Mouse (Mus musculus): Measurements from ENCODE around the gene Ccdc61. TPM values are rescaled to one million over a fixed set of nuclear protein-coding genes. Genes with fewer than 3 reads are reported as not detected.

Ccdc61 gene
- polyA plus RNA-seq, 1 experiment: 4.4 TPM

GRCm38 (mm10) chr7:18848395-18848794, 61.8 kb downstream of the Ccdc61 start:
- H3K27ac ChIP-seq (replicated peaks; ENCODE audit: low read depth, low read length): no peak overlapping the region
- H3K4me3 ChIP-seq (ENCODE audit: insufficient read depth, low read depth, low read length): no peak overlapping the region
- H3K4me1 ChIP-seq (ENCODE audit: control insufficient read depth, insufficient read depth, insufficient read length, low read length): no peaks in the 10 kb centered on the region

- Histone ChIP-seq H3K27ac (replicated peaks; ENCODE audit: low read depth, low read length) (no peak overlapping the region), H3K4me3 (ENCODE audit: insufficient read depth, low read depth, low read length) (no peak overlapping the region), H3K4me1 (ENCODE audit: control insufficient read depth, insufficient read depth, insufficient read length, low read length) (peaks cover 2% of the 10 kb centered on the region; the same call in 1 of the 2 replicates)
These were observed 65.4 kb downstream of the Ccdc61 start for GRCm38 (mm10) chr7:18844811-18845210.

- Histone ChIP-seq H3K4me1 (ENCODE audit: control insufficient read depth, insufficient read depth, insufficient read length, low read length) (peaks cover 2% of the 10 kb centered on the region; the same call in 1 of the 2 replicates), H3K4me3 (ENCODE audit: insufficient read depth, low read depth, low read length) (peak overlapping the region; percentile 57), H3K27ac (replicated peaks; ENCODE audit: low read depth, low read length) (peak overlapping the region; percentile 90)
These were observed 69.0 kb downstream of the Ccdc61 start for GRCm38 (mm10) chr7:18841174-18841567.

Other genes starting within 250 kb of the Ccdc61 start
- not detected in 2 replicates for gene Psg20, start 224.2 kb downstream of the Ccdc61 start, polyA plus RNA-seq (2012; ENCODE audit: insufficient read depth, insufficient read length, missing spikeins)
- gene Psg22, start 192.3 kb downstream of the Ccdc61 start, polyA plus RNA-seq (2012; ENCODE audit: insufficient read depth, insufficient read length, missing spikeins): not detected in 2 replicates
- gene Psg19, start 111.9 kb downstream of the Ccdc61 start, polyA plus RNA-seq (2012; ENCODE audit: insufficient read depth, insufficient read length, missing spikeins): not detected in 2 replicates
- not detected in 2 replicates for gene Psg17, start 88.8 kb downstream of the Ccdc61 start, polyA plus RNA-seq (2012; ENCODE audit: insufficient read depth, insufficient read length, missing spikeins)
- 1.6 and 2.0 TPM in 2 replicates for gene Mill2, start 70.4 kb downstream of the Ccdc61 start, polyA plus RNA-seq (2012; ENCODE audit: insufficient read depth, insufficient read length, missing spikeins)
- 2.0 and 2.8 TPM in 2 replicates for gene Pglyrp1, start 39.1 kb downstream of the Ccdc61 start, polyA plus RNA-seq (2012; ENCODE audit: insufficient read depth, insufficient read length, missing spikeins)
- gene Nova2, start 15.5 kb upstream of the Ccdc61 start, polyA plus RNA-seq (2012; ENCODE audit: insufficient read depth, insufficient read length, missing spikeins): 1.1 and 1.6 TPM in 2 replicates
- gene Nanos2, start 77.0 kb upstream of the Ccdc61 start, polyA plus RNA-seq (2012; ENCODE audit: insufficient read depth, insufficient read length, missing spikeins): not detected in 2 replicates
- gene Mypop, start 80.8 kb upstream of the Ccdc61 start, polyA plus RNA-seq (2012; ENCODE audit: insufficient read depth, insufficient read length, missing spikeins): 2.7 and 6.0 TPM in 2 replicates
- 7.9 and 11.4 TPM in 2 replicates for gene Irf2bp1, start 93.6 kb upstream of the Ccdc61 start, polyA plus RNA-seq (2012; ENCODE audit: insufficient read depth, insufficient read length, missing spikeins)
- not detected in 2 replicates for gene Foxa3, start 113.1 kb upstream of the Ccdc61 start, polyA plus RNA-seq (2012; ENCODE audit: insufficient read depth, insufficient read length, missing spikeins)
- gene Sympk, start 114.0 kb upstream of the Ccdc61 start, polyA plus RNA-seq (2012; ENCODE audit: insufficient read depth, insufficient read length, missing spikeins): 28.1 and 42.9 TPM in 2 replicates
- not detected in 2 replicates for gene Rsph6a, start 144.3 kb upstream of the Ccdc61 start, polyA plus RNA-seq (2012; ENCODE audit: insufficient read depth, insufficient read length, missing spikeins)
- gene Dmwd, start 165.8 kb upstream of the Ccdc61 start, polyA plus RNA-seq (2012; ENCODE audit: insufficient read depth, insufficient read length, missing spikeins): 9.6 and 12.0 TPM in 2 replicates
- 50.7 and 72.5 TPM in 2 replicates for gene Dmpk, start 173.4 kb upstream of the Ccdc61 start, polyA plus RNA-seq (2012; ENCODE audit: insufficient read depth, insufficient read length, missing spikeins)
- gene Six5, start 184.2 kb upstream of the Ccdc61 start, polyA plus RNA-seq (2012; ENCODE audit: insufficient read depth, insufficient read length, missing spikeins): 6.2 and 7.1 TPM in 2 replicates
- not detected in 2 replicates for gene Gm4969, start 208.0 kb upstream of the Ccdc61 start, polyA plus RNA-seq (2012; ENCODE audit: insufficient read depth, insufficient read length, missing spikeins)
- 1.7 and 3.3 TPM in 2 replicates for gene Fbxo46, start 209.4 kb upstream of the Ccdc61 start, polyA plus RNA-seq (2012; ENCODE audit: insufficient read depth, insufficient read length, missing spikeins)
- 7.5 and 9.1 TPM in 2 replicates for gene Qpctl, start 238.9 kb upstream of the Ccdc61 start, polyA plus RNA-seq (2012; ENCODE audit: insufficient read depth, insufficient read length, missing spikeins)
- gene Snrpd2, start 239.3 kb upstream of the Ccdc61 start, polyA plus RNA-seq (2012; ENCODE audit: insufficient read depth, insufficient read length, missing spikeins): 30.3 and 42.2 TPM in 2 replicates

All from brown adipose tissue, adult 24 weeks (tissue).